Mouse (Mus musculus): ENCODE measurements at regions not wholly inside any gene's neighbourhood (a gene's known extent, or its start where the extent isn't known, plus 50 kb on each side); places are given as distances from the start of the nearest gene placed in this dataset.

DNA sequence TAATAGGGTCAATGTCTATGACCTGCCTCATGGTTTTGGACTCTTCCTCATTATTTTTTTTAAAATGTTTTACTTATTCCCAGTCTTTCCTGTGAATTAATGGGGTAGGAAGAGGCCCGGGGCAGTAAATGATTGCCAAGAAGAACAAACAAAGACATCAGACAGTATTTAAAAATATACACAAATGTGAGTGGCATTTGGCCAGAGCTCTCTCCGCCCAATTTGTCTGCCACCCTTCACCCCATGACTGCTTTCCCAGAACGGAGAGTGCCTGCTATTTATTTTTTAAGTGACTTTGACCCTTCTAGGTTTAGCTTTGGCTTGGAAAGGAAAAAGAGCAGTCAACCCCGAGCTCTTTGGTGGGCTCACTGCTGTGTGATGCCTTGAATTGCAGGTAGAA is 111.0 kb upstream of the Thumpd2 start:
- H3K9ac ChIP-seq (ENCODE audit: low read length) = no peak overlapping the region
- no peaks in the 10 kb centered on the region for H3K36me3 ChIP-seq (ENCODE audit: control insufficient read depth, insufficient read depth, low read length)
- WGBS = 40% methylated on average over 4 of the region's 4 CpGs
- no peak overlapping the region for H3K4me2 ChIP-seq (ENCODE audit: low read length)
- ATAC-seq (replicated peaks; ENCODE audit: low FRiP score, low TSS enrichment, low read depth) (no peak), DNase-seq (ENCODE audit: low spot score) (no peak)
- no peaks in the 10 kb centered on the region for H3K27me3 ChIP-seq (replicated peaks; ENCODE audit: control insufficient read depth, insufficient read depth, low read length)
- no peaks in the 10 kb centered on the region for H3K9me3 ChIP-seq (ENCODE audit: control insufficient read depth, low read length)
- no peaks in the 10 kb centered on the region for H3K4me1 ChIP-seq (replicated peaks; ENCODE audit: control insufficient read depth, insufficient read depth, low read length)
- H3K27ac ChIP-seq (ENCODE audit: low read depth) = no peak overlapping the region
- H3K4me3 ChIP-seq (ENCODE audit: low read depth, low read length) = no peak overlapping the region

DNA sequence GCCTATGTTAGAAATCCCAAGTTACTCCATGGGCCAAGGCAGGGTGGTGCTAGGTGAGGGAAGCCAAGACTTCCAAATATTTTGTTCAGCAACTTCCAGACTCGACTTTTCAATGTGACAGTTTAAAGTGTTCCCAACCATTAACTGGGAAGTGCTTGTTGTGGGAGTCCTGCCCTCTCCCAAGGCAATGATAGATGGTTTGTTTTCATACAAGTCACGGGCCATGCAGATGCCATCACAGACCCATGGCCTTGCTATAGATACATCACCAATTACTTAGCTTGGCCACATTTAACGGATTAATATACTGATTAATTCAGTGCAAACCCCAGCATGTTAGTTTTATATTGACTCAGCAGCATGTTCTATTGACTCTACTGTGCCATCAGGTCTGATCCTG is 108.1 kb upstream of the Thumpd2 start:
- Histone ChIP-seq H3K27me3 (replicated peaks; ENCODE audit: control insufficient read depth, insufficient read depth, low read length) (no peaks in the 10 kb centered on the region), H3K4me2 (ENCODE audit: low read length) (no peak overlapping the region), H3K27ac (ENCODE audit: low read depth) (no peak overlapping the region), H3K4me1 (replicated peaks; ENCODE audit: control insufficient read depth, insufficient read depth, low read length) (no peaks in the 10 kb centered on the region), H3K9ac (ENCODE audit: low read length) (no peak overlapping the region), H3K9me3 (ENCODE audit: control insufficient read depth, low read length) (no peaks in the 10 kb centered on the region), H3K36me3 (ENCODE audit: control insufficient read depth, insufficient read depth, low read length) (no peaks in the 10 kb centered on the region), H3K4me3 (ENCODE audit: low read depth, low read length) (no peak overlapping the region)
- no peak for ATAC-seq (replicated peaks; ENCODE audit: low FRiP score, low TSS enrichment, low read depth)
- DNase-seq (ENCODE audit: low spot score) = no peak
- 53% methylated on average over 3 of the region's 3 CpGs for WGBS

DNA sequence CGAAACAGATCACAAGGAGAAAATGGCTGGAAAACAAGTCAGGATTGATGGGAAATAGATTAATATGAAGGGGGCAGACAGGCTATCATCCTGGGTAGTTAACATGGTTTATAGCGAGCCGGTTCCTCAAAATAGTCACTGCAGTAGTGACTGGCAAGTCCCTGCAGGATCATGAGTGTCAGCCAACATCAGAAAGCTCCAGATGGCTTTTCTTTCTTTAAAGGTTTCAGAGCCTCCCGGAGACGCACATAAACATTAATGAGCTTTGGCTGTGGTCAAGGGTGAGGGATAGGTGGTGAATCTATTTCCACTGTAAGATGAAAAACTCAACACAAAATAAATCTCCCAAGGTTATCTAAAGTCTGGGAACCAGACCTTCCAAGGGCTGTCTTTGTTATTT is 104.2 kb upstream of the Thumpd2 start:
- ATAC-seq (replicated peaks; ENCODE audit: low FRiP score, low TSS enrichment, low read depth) = no peak

DNA sequence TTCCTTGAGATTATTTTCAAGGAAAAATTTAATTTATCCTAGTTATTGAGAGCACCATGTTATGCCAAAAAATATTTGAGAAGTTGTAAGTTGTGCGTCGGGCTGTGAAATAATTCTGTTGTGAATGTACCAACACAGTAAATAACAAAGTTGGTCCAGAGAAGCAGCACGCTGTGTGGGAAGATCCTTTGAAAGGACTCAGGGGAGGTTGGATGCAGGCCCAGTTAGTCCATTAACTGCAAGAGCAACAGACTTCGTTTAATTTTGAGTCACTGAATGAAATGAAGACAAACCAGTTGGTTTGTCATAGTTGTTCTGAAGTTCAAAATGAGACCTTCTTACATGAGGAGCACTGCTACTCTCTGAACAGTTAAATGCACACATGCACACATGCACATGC is 85.8 kb upstream of the Thumpd2 start:
- no peak overlapping the region for H3K9ac ChIP-seq (ENCODE audit: low read length)
- H3K9me3 ChIP-seq (ENCODE audit: control insufficient read depth, low read length) = no peaks in the 10 kb centered on the region
- no peaks in the 10 kb centered on the region for H3K36me3 ChIP-seq (ENCODE audit: control insufficient read depth, insufficient read depth, low read length)
- H3K4me1 ChIP-seq (replicated peaks; ENCODE audit: control insufficient read depth, insufficient read depth, low read length) = no peaks in the 10 kb centered on the region
- no peaks in the 10 kb centered on the region for H3K27me3 ChIP-seq (replicated peaks; ENCODE audit: control insufficient read depth, insufficient read depth, low read length)
- H3K4me2 ChIP-seq (ENCODE audit: low read length) = no peak overlapping the region
- no peak overlapping the region for H3K27ac ChIP-seq (ENCODE audit: low read depth)
- no peak overlapping the region for H3K4me3 ChIP-seq (ENCODE audit: low read depth, low read length)
- no peak for ATAC-seq (replicated peaks; ENCODE audit: low FRiP score, low TSS enrichment, low read depth)
- 89% methylated on average over 4 of the region's 4 CpGs for WGBS
- no peak for DNase-seq (ENCODE audit: low spot score)

More for the DNA sequence above, 104.2 kb upstream of the Thumpd2 start:
- Histone ChIP-seq H3K27me3 (replicated peaks; ENCODE audit: control insufficient read depth, insufficient read depth, low read length) (no peaks in the 10 kb centered on the region), H3K4me2 (ENCODE audit: low read length) (no peak overlapping the region), H3K27ac (ENCODE audit: low read depth) (no peak overlapping the region), H3K36me3 (ENCODE audit: control insufficient read depth, insufficient read depth, low read length) (no peaks in the 10 kb centered on the region), H3K4me3 (ENCODE audit: low read depth, low read length) (no peak overlapping the region), H3K9ac (ENCODE audit: low read length) (no peak overlapping the region), H3K4me1 (replicated peaks; ENCODE audit: control insufficient read depth, insufficient read depth, low read length) (no peaks in the 10 kb centered on the region), H3K9me3 (ENCODE audit: control insufficient read depth, low read length) (no peaks in the 10 kb centered on the region)
- 57% methylated on average over 5 of the region's 5 CpGs for WGBS
- no peak for DNase-seq (ENCODE audit: low spot score)

DNA sequence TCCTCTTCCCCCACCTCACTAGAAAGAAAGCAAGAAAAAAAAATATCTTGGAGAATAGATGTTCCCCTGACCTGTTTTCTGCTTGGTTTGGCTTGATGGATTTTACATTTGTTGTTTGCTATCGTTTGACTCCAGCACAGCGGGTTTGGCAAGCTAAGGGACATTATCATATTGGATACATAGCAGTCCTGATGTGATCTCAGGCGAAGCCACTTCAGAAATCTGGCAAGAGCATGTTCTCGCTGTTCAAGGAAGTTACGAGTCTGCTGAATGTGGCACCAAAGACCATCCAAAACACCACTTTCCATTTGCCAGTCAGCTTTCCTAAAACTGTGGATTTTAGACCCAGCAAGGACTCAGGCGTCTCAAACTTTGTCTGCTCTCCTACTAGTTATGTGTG is 69.8 kb upstream of the Thumpd2 start:
- no peak for ATAC-seq (replicated peaks; ENCODE audit: low FRiP score, low TSS enrichment, low read depth)
- 87% methylated on average over 6 of the region's 6 CpGs for WGBS
- Histone ChIP-seq H3K36me3 (ENCODE audit: control insufficient read depth, insufficient read depth, low read length) (no peaks in the 10 kb centered on the region), H3K9ac (ENCODE audit: low read length) (no peak overlapping the region), H3K4me2 (ENCODE audit: low read length) (no peak overlapping the region), H3K27ac (ENCODE audit: low read depth) (no peak overlapping the region), H3K9me3 (ENCODE audit: control insufficient read depth, low read length) (no peaks in the 10 kb centered on the region), H3K4me3 (ENCODE audit: low read depth, low read length) (no peak overlapping the region), H3K4me1 (replicated peaks; ENCODE audit: control insufficient read depth, insufficient read depth, low read length) (no peaks in the 10 kb centered on the region), H3K27me3 (replicated peaks; ENCODE audit: control insufficient read depth, insufficient read depth, low read length) (no peaks in the 10 kb centered on the region)
- DNase-seq (ENCODE audit: low spot score) = no peak

DNA sequence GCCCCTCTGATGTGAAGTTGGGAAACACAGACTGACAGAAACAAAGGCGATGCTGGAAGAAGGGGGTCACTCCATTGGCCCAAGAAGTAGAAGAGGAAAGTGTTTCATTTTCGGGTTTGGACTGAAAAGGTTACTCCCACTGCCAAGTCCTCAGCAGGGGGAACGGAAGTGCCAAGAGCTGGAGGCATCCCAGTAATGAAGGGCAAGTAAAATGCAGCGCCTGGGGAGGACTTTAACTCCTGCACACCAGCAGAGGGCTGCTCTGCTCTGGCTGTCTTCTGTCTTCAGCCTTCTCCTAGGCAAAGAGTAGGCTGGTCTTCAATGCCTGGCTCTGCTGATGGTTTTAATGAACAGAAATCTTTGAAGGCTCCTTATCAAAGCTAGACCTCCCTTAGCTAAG is 68.3 kb upstream of the Thumpd2 start:
- ATAC-seq (replicated peaks; ENCODE audit: low FRiP score, low TSS enrichment, low read depth) (no peak), DNase-seq (ENCODE audit: low spot score) (no peak)
- H3K4me2 ChIP-seq (ENCODE audit: low read length) = no peak overlapping the region
- H3K4me1 ChIP-seq (replicated peaks; ENCODE audit: control insufficient read depth, insufficient read depth, low read length) = no peaks in the 10 kb centered on the region
- no peaks in the 10 kb centered on the region for H3K36me3 ChIP-seq (ENCODE audit: control insufficient read depth, insufficient read depth, low read length)
- H3K9ac ChIP-seq (ENCODE audit: low read length) = no peak overlapping the region
- no peak overlapping the region for H3K4me3 ChIP-seq (ENCODE audit: low read depth, low read length)
- no peaks in the 10 kb centered on the region for H3K9me3 ChIP-seq (ENCODE audit: control insufficient read depth, low read length)
- H3K27ac ChIP-seq (ENCODE audit: low read depth) = no peak overlapping the region
- H3K27me3 ChIP-seq (replicated peaks; ENCODE audit: control insufficient read depth, insufficient read depth, low read length) = no peaks in the 10 kb centered on the region
- WGBS = 66% methylated on average over 4 of the region's 4 CpGs
